Mouse (Mus musculus) stomach, embryonic 16.5 days (tissue): ENCODE results near the gene Gm10318. TPM values are rescaled to one million over a fixed set of nuclear protein-coding genes. Genes with fewer than 3 reads are reported as not detected.

ENCODE experiments used
- ATAC-seq: fragments of 200-750 bp; cut with Nextera tagmentation; 2 replicates; pipeline ENCODE4 v1.8.0; 2017; ENCODE audit warnings: moderate number of reproducible peaks, moderate TSS enrichment; ENCODE audit not compliant: insufficient read depth, low FRiP score
- H3K27ac ChIP-seq: fragments of 300-500 bp; sonication (generic); 2 replicates; pipeline ENCODE4 v1.5.1; 2014; ENCODE audit warnings: low read length
- H3K27me3 ChIP-seq: fragments of 300-500 bp; sonication (generic); 2 replicates; pipeline ENCODE4 v1.6.1; 2014; ENCODE audit warnings: low read length, control low read depth, mixed read lengths; ENCODE audit not compliant: control insufficient read depth, insufficient read depth
- H3K36me3 ChIP-seq: fragments of 300-500 bp; sonication (generic); 2 replicates; pipeline ENCODE4 v1.6.1; 2014; ENCODE audit warnings: low read length; ENCODE audit not compliant: control insufficient read depth, insufficient read depth
- H3K4me1 ChIP-seq: fragments of 300-500 bp; sonication (generic); 2 replicates; pipeline ENCODE4 v1.6.1; 2014; ENCODE audit warnings: low read length, control low read depth, mixed read lengths; ENCODE audit not compliant: control insufficient read depth, insufficient read depth
- H3K4me2 ChIP-seq: fragments of 300-500 bp; sonication (generic); 2 replicates; pipeline ENCODE4 v1.6.1; 2014; ENCODE audit warnings: low read depth, low read length, mixed read lengths
- H3K4me3 ChIP-seq: fragments of 300-500 bp; sonication (generic); replicated peaks from 2 replicates; pipeline ENCODE4 v1.5.1; 2014; ENCODE audit warnings: mild to moderate bottlenecking, low read length
- H3K9ac ChIP-seq: fragments of 300-500 bp; sonication (generic); 2 replicates; pipeline ENCODE4 v1.6.1; 2014; ENCODE audit warnings: low read length
- H3K9me3 ChIP-seq: fragments of 300-500 bp; sonication (generic); replicated peaks from 2 replicates; pipeline ENCODE4 v1.6.1; 2016; ENCODE audit warnings: low read length, control low read depth; ENCODE audit not compliant: control insufficient read depth
- WGBS: fragments of 180-500 bp; shearing (Covaris S2); extraction: QIAGEN DNeasy Blood & Tissue Kit; methylation state at CpG from one replicate; pipeline ENCODE4 v1.1.7; 2014; 5-methylcytosine and 5-hydroxymethylcytosine counted together
- polyA plus RNA-seq: library from polyadenylated mRNA; unstranded; fragments of >200 nt; fragmentation: Nextera tagmentation; extraction: Ambion mirVana; gene quantifications from 2 replicates; pipeline ENCODE4 v1.2.1, GENCODE M21; 2015

The Gm10318 gene
- polyA plus RNA-seq, 1 experiment from 2014 or later: not detected

DNA sequence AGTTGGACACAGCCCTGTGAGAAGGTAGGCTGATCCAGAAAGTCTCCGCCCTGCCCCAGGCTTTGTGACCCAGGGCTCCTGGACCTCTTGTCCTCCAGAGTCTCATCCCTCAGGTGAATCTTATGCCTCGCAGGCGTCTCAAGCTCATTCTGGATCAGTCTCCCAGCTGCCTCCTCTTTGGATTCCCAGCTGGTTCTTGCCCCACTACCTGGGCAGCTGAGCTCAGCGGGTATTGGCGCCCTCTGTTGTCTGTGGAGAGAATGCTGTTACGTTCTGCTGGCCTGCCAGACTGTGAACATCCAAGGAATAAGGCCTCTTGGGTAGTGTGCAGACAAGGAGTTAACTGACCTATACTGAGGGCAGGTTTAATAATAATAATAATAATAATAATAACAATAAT, 26.3 kb downstream of the Gm10318 start:
- Histone ChIP-seq H3K4me3 (no peak overlapping the region), H3K36me3 (no peaks in the 10 kb centered on the region), H3K27me3 (no peaks in the 10 kb centered on the region), H3K9ac (no peak overlapping the region), H3K9me3 (no peaks in the 10 kb centered on the region), H3K27ac (no peak overlapping the region), H3K4me1 (no peaks in the 10 kb centered on the region), H3K4me2 (no peak overlapping the region)
- ATAC-seq: no peak
- WGBS: 66% methylated on average over 6 of the region's 6 CpGs

DNA sequence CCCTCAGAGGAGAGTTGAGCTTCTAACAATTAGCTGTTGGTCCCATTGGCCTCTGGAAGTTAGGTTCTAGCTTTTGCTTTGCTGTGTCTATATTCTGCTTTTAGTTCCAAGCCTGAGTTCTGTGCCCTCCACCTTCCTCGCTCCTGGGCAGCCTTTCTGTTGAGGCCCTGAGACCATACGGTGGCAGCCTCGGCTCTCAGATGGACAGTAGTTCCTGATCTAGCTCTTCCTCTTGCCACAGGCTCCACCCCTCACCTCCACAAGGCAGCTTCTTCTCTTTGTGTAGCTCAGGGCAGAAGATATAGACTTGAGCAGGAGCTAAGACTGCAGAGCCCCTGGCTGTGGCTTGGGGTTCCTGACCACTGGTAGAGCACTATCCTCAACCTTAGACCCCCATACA, 27.6 kb downstream of the Gm10318 start:
- no peak overlapping the region for H3K4me2 ChIP-seq
- H3K27me3 ChIP-seq: no peaks in the 10 kb centered on the region
- no peaks in the 10 kb centered on the region for H3K36me3 ChIP-seq
- 74% methylated on average over 3 of the region's 3 CpGs for WGBS
- H3K27ac ChIP-seq: no peak overlapping the region
- no peaks in the 10 kb centered on the region for H3K9me3 ChIP-seq
- no peaks in the 10 kb centered on the region for H3K4me1 ChIP-seq
- H3K4me3 ChIP-seq: no peak overlapping the region
- no peak for ATAC-seq
- no peak overlapping the region for H3K9ac ChIP-seq

DNA sequence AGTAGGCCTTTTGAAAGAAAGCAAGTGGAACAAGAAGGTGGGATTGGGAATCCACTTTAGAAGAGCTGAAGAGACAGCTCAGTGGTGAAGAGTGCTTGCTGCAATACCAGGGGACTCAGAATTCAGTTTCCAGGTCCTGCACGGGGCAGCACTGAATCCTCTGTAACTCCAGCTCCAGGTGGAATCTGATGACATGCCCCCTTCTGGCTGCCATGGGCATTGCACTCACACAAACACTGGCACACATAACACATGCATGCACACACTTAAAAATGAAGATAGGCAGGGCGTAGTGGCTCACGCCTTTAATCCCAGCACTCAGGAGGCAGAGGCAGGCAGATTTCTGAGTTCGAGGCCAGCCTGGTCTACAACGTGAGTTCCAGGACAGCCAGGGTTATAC, 29.9 kb downstream of the Gm10318 start:
- Histone ChIP-seq H3K4me1 (no peaks in the 10 kb centered on the region), H3K36me3 (no peaks in the 10 kb centered on the region), H3K4me2 (no peak overlapping the region), H3K4me3 (no peak overlapping the region), H3K27ac (no peak overlapping the region), H3K9ac (no peak overlapping the region), H3K27me3 (no peaks in the 10 kb centered on the region), H3K9me3 (no peaks in the 10 kb centered on the region)
- 83% methylated on average over 5 of the region's 5 CpGs for WGBS
- no peak for ATAC-seq

DNA sequence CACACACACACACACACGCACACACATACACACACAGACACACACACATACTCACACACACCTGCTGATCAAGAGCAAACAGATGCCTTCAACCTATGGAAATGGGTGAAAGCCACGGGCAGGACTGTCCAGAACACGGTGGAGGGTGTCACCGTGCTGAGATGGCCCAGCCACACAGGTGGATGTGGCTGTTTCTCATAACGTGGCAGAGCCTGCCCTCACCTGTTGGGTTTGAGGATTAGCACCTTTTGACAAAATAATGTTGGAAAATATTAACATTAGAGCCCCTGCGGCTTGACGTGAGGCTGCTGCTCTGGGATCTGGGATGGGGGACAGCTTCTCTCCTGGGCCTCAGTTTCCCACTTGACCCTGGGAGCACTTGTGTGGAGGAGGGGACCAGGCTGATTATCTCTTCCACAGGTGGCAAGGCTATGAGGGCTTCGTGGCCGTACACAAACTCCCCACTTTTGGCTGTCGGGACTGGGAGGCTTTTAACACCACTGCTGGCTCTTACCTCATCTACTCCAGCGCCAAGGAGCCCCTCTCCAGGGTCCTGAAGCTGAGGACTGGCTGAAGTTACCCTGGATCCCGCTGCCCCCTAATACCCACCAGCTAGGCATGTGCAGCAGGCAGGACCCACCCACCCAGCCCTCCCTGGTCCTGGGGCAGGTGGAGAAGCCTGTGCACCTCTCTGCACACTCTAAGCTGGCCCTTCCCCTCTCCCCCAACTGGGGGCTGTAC, 33.5 kb downstream of the Gm10318 start:
- H3K36me3 ChIP-seq: no peaks in the 10 kb centered on the region
- H3K9me3 ChIP-seq: 0 out of 2 replicates have a peak, but pooled peaks cover 3% of the 10 kb centered on the region
- no peak for ATAC-seq
- no peak overlapping the region for H3K9ac ChIP-seq
- 41% methylated on average over 12 of the region's 12 CpGs for WGBS
- no peaks in the 10 kb centered on the region for H3K4me1 ChIP-seq
- no peaks in the 10 kb centered on the region for H3K27me3 ChIP-seq
- no peak overlapping the region for H3K4me2 ChIP-seq
- no peak overlapping the region for H3K27ac ChIP-seq
- H3K4me3 ChIP-seq: no peak overlapping the region

DNA sequence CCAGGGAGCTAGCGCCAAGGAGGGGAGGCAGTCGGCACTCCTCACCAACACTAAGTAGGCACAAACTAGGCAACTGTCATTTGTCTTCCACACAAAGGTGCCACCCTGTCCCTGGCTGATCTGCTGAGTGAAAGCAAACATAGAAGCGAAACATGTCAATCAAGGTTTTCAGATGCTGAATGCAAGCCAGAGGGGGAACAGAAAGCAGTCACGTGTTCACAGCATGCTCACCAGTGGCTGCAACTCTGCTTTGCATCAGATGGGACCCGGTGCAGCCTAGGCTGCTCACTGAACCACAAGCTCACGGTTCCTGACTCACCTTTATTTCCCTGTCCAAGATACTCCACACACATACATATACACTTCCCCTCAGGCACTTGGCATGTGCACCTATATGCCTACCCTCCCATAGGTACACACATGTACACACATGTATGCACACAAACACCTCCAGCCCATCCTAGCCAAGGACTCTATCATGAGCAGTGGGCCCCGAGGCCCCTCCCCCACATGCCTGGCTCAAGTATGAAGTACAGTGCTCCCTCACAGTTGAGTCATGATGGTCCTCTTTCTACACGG, 38.4 kb downstream of the Gm10318 start:
- no peak for ATAC-seq
- Histone ChIP-seq H3K9me3 (0 out of 2 replicates have a peak, but pooled peaks cover 3% of the 10 kb centered on the region), H3K4me3 (no peak overlapping the region), H3K36me3 (no peaks in the 10 kb centered on the region), H3K27ac (no peak overlapping the region), H3K4me2 (no peak overlapping the region), H3K27me3 (no peaks in the 10 kb centered on the region), H3K4me1 (no peaks in the 10 kb centered on the region), H3K9ac (no peak overlapping the region)
- 81% methylated on average over 8 of the region's 8 CpGs for WGBS

DNA sequence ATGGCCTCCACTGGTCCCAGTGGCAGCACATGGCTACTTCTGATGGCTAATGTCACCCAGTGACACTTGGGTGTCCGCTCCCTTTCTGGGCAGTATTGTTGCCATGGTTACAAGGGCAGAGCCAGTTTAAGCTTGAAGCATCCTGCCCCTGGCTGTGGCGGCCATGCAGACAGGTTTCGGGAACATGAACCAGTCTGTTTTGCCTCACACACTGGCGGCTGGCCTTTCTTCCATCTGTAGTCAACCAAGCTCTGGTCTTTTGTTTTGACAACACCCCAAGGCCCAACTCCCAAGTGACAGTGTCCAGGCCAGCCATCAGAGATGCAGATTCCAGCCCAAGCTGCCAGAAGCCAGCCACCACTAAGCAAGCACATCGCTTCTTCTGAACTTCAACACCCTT, 42.9 kb downstream of the Gm10318 start:
- Histone ChIP-seq H3K27ac (no peak overlapping the region), H3K9ac (no peak overlapping the region), H3K4me2 (no peak overlapping the region), H3K4me1 (no peaks in the 10 kb centered on the region), H3K27me3 (no peaks in the 10 kb centered on the region), H3K9me3 (no peaks in the 10 kb centered on the region), H3K4me3 (no peak overlapping the region), H3K36me3 (no peaks in the 10 kb centered on the region)
- 53% methylated on average over 5 of the region's 5 CpGs for WGBS
- no peak for ATAC-seq

DNA sequence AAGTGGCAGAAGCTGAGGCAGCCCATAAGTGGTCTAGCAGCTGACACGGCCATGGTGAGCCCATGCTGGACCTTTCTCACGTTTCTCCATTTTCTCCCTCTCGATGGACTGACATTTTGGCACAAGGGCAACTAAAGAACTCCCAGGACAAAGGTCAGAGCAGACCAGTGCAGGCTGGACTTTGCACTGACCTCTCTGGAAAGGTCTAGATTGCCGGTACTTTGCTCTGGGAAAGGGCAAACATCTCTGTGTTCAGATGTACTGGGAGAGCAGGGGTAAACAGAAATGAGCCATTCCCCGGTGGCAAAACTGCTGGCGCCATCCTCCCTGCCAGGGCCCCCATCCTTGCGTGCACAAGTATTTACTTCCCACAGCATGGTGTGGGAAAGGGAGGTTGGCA, 47.5 kb downstream of the Gm10318 start:
- H3K4me3 ChIP-seq: no peak overlapping the region
- WGBS: 66% methylated on average over 7 of the region's 7 CpGs
- no peaks in the 10 kb centered on the region for H3K9me3 ChIP-seq
- no peaks in the 10 kb centered on the region for H3K36me3 ChIP-seq
- H3K4me2 ChIP-seq: no peak overlapping the region
- no peaks in the 10 kb centered on the region for H3K27me3 ChIP-seq
- H3K4me1 ChIP-seq: 0 out of 2 replicates have a peak, but pooled peaks cover 5% of the 10 kb centered on the region
- H3K9ac ChIP-seq: no peak overlapping the region
- ATAC-seq: no peak
- no peak overlapping the region for H3K27ac ChIP-seq

DNA sequence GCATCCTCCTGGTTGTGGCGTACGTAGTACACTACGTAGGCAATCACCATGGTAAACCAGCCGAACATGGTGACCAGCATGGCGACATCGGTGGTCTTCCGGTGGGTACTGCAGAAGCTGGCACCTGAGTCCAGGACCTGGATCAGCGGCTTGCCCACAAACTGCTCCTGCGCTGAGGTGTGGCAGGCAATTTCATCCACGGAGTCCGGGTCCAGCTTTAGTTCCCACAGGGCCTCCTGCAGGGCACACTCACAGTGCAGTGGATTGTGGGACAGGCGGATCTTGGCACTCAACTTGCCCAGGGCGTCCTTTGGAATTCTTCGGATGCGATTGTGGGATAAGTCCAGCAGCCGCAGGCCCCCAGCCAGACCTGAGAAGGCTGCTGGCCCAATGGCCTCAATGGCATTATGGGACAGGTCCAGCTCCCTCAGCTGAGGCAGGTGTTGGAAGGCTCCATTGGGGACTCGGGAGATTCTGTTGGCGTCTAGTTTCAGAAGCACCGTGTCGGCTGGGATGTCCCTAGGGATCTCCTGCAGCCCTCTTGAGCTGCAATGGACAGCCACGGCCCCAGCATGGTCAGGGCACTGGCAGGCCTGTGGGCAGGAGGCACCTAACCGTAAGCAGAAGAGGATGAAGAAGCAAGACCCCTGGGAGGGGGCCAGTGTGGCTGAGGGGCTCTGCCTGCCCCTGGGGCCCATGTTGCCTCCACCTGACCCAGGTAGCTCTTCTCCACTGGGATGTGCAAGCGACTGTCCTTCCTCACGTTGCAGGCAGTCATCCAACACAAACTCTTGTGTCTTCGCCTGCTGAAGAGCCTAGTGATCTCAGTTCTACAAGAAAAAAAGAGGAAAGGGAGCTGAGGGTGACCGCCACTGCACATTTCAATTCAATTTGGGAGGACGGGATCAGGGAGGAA, 48.5 kb downstream of the Gm10318 start:
- ATAC-seq: no peak
- H3K4me2 ChIP-seq: peak overlapping the region; percentile 53
- no peaks in the 10 kb centered on the region for H3K36me3 ChIP-seq
- 0 out of 2 replicates have a peak, but pooled peaks cover 5% of the 10 kb centered on the region for H3K4me1 ChIP-seq
- H3K9me3 ChIP-seq: no peaks in the 10 kb centered on the region
- no peaks in the 10 kb centered on the region for H3K27me3 ChIP-seq
- H3K9ac ChIP-seq: no peak overlapping the region
- 86% methylated on average over 27 of the region's 27 CpGs for WGBS
- peak overlapping the region; percentile 46; the same call in 1 of the 2 replicates for H3K4me3 ChIP-seq
- no peak overlapping the region for H3K27ac ChIP-seq

DNA sequence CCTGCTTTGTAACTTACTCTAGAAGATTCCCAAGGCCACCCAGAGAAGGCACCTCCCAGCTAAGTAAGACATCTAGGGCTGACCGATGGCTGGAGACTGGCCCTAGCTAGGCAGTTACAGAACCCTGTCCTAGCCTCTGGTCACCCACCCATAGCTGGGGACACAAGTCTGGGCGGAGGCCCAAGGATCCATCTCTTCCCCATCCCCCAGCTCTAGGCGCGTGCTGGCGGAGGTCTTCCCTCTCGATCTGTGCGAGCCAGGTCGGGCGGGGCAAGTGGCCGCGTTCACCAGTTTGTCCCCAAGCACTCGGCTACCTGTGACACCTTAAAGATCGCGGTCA, 49.2 kb downstream of the Gm10318 start:
- 3% methylated on average over 14 of the region's 14 CpGs for WGBS

More for the DNA sequence above, 49.2 kb downstream of the Gm10318 start:
- Histone ChIP-seq H3K27me3 (no peaks in the 10 kb centered on the region), H3K9ac (peak overlapping the region; percentile 71), H3K4me1 (0 out of 2 replicates have a peak, but pooled peaks cover 5% of the 10 kb centered on the region), H3K4me2 (peak overlapping the region; percentile 53), H3K27ac (no peak overlapping the region), H3K4me3 (peak overlapping the region; percentile 46), H3K36me3 (no peaks in the 10 kb centered on the region), H3K9me3 (no peaks in the 10 kb centered on the region)
- peak; percentile 15; the same call in 1 of the 2 replicates for ATAC-seq
